In the genomic region with DNA sequence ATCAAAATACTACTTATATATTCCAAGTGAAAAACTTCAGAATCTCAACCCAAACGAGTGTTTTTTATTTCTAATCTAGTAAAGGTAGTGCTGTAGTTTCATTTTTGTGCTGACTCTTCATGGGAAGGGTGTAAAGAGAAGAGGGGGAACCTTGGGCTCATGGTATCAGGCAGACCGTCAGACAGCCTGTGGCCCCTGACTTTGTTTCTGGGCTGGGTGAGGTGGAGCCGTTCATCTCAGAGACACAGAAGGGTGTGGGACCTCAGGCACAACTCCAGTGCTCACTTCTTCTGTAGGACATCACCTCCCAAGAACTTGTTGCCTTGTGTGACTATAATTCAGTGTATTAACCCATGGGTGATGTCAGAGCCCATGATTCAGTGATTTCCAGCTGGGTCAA, we compare ENCODE assay signal across 19 mouse cellular contexts. TPM values are rescaled to one million over a fixed set of nuclear protein-coding genes. Genes with fewer than 3 reads are reported as not detected.
DNase-seq lines count a peak whose midpoint lies in the region; ATAC-seq lines count a peak whose summit lies in the region.
"Had no signal": no experiment of that assay in that cellular context is flagged by ENCODE, and none has a peak within 500 bp of the region (broad histone marks: within the 10 kb centered on the region; RNA-seq: fewer than 3 reads in every experiment).

No protein-coding gene starts in this region.

- H3K27ac ChIP-seq in heart, embryonic 13.5 days (replicated peaks): no peak overlapping the region
- H3K27ac ChIP-seq in liver, embryonic 11.5 days (ENCODE audit: low read depth, low read length): 0 out of 2 replicates have a peak overlapping the region, but pooled peaks have one; percentile 9
- H3K27ac ChIP-seq: gastrocnemius, adult 2 months; hindbrain, embryonic 10.5 days; limb, embryonic 12.5 days had no signal

- no peak overlapping the region for H3K9ac ChIP-seq in heart, embryonic 13.5 days
- no peak overlapping the region for H3K9ac ChIP-seq in liver, embryonic 11.5 days (ENCODE audit: low read depth, low read length)
- H3K9ac ChIP-seq: limb, embryonic 12.5 days had no signal

- no peaks in the 10 kb centered on the region for H3K27me3 ChIP-seq in heart, embryonic 13.5 days (replicated peaks)
- no peaks in the 10 kb centered on the region for H3K27me3 ChIP-seq in liver, embryonic 11.5 days (replicated peaks; ENCODE audit: control insufficient read depth, insufficient read depth, low read length)
- H3K27me3 ChIP-seq in megakaryocyte, embryonic 14.5 days (replicated peaks): no peaks in the 10 kb centered on the region
- H3K27me3 ChIP-seq: limb, embryonic 12.5 days had no signal

- no peaks in the 10 kb centered on the region for H3K36me3 ChIP-seq in heart, embryonic 13.5 days
- no peaks in the 10 kb centered on the region for H3K36me3 ChIP-seq in liver, embryonic 11.5 days (ENCODE audit: control insufficient read depth, insufficient read depth, low read length)
- peaks cover 71% of the 10 kb centered on the region for H3K36me3 ChIP-seq in megakaryocyte, embryonic 14.5 days (replicated peaks; ENCODE audit: low read length)
- H3K36me3 ChIP-seq: hindbrain, embryonic 10.5 days; limb, embryonic 12.5 days had no signal

- H3K4me1 ChIP-seq in heart, embryonic 13.5 days: peaks cover 24% of the 10 kb centered on the region
- peaks cover 73% of the 10 kb centered on the region for H3K4me1 ChIP-seq in liver, embryonic 11.5 days (replicated peaks; ENCODE audit: control insufficient read depth, insufficient read depth, low read length)
- H3K4me1 ChIP-seq in megakaryocyte, embryonic 14.5 days: peaks cover 90% of the 10 kb centered on the region

- H3K9me3 ChIP-seq in heart, embryonic 13.5 days: no peaks in the 10 kb centered on the region
- H3K9me3 ChIP-seq in liver, embryonic 11.5 days (ENCODE audit: control insufficient read depth, low read length): no peaks in the 10 kb centered on the region
- H3K9me3 ChIP-seq in megakaryocyte, embryonic 14.5 days: no peaks in the 10 kb centered on the region
- H3K9me3 ChIP-seq: hindbrain, embryonic 10.5 days; limb, embryonic 12.5 days had no signal

- DNase-seq in heart, adult 8-10 months (ENCODE audit: low spot score): no peak
- DNase-seq in c-Kit-positive CD71-positive TER-119-positive erythroid progenitor cells, embryonic 14.5 days (ENCODE audit: low spot score): peak; percentile 81
- no peak for DNase-seq in liver, embryonic 11.5 days (ENCODE audit: low spot score)
- no peak for DNase-seq in layer of hippocampus, postnatal 14 days (ENCODE audit: low spot score in 2 of 2)
- DNase-seq in gastrocnemius, postnatal 25 days: no peak
- no peak for DNase-seq in frontal cortex, postnatal 36 days (ENCODE audit: low spot score in 2 of 2)
- DNase-seq: cerebellum, adult 11-12 months; cerebellum, postnatal 25 days; gastrocnemius, adult 2 months; kidney, adult 11 months; kidney, postnatal 14 days; right cerebral cortex, adult 18-20 months; spleen, adult 18-20 months had no signal

- H3K4me3 ChIP-seq in heart, embryonic 13.5 days: no peak overlapping the region
- H3K4me3 ChIP-seq in liver, embryonic 11.5 days (ENCODE audit: low read depth, low read length): no peak overlapping the region
- peak overlapping the region; percentile 89 for H3K4me3 ChIP-seq in megakaryocyte, embryonic 14.5 days (replicated peaks)
- H3K4me3 ChIP-seq: gastrocnemius, adult 2 months; hindbrain, embryonic 10.5 days; limb, embryonic 12.5 days had no signal

- ATAC-seq in heart, embryonic 13.5 days (ENCODE audit: extremely low read depth, insufficient number of reproducible peaks, low FRiP score, low TSS enrichment): no peak
- peak; percentile 85 for ATAC-seq in liver, embryonic 11.5 days (replicated peaks; ENCODE audit: low FRiP score)
- ATAC-seq: forebrain, embryonic 16.5 days; midbrain, embryonic 16.5 days had no signal

- H3K4me2 ChIP-seq in heart, embryonic 13.5 days: peak overlapping the region; percentile 16; the same call in 1 of the 2 replicates
- H3K4me2 ChIP-seq in liver, embryonic 11.5 days: peak overlapping the region; percentile 57
- H3K4me2 ChIP-seq: limb, embryonic 12.5 days had no signal

- 72% methylated on average over 3 of the region's 3 CpGs for WGBS in heart, embryonic 13.5 days
- 52% methylated on average over 3 of the region's 3 CpGs for WGBS in liver, embryonic 11.5 days

RNA-seq across cellular contexts. Expression of a gene that starts 10.0 kb away (rescaled TPM):
- 5.8 and 6.5 TPM in 2 replicates for polyA plus RNA-seq in heart, embryonic 13.5 days (2015; fragmentation: Nextera tagmentation; extraction: Ambion mirVana)
- total RNA-seq in heart, adult 8-10 months (2022): 1 to 10 TPM; 6.3 to 6.9 (median 6.6) TPM
- 31.1 and 34.5 TPM in 2 replicates for polyA plus RNA-seq in liver, embryonic 11.5 days (2014; fragmentation: Nextera tagmentation; extraction: Ambion mirVana)
- 11.6 and 15.5 TPM in 2 replicates for polyA plus RNA-seq in megakaryocyte, embryonic 14.5 days (2012; ENCODE audit: insufficient read depth, low replicate concordance)
- 10 to 100 TPM; 13.7 to 14.3 TPM for total RNA-seq in layer of hippocampus, postnatal 14 days (2021)
- total RNA-seq in gastrocnemius, postnatal 25 days (2021): 1 to 10 TPM; 8.0 to 9.1 TPM
